Mouse (Mus musculus) embryo, embryonic 11 days (tissue): Measurements from ENCODE around the gene Tnxb.

Source experiments
- DNase-seq: peaks from one replicate; pipeline ENCODE4 v3.0.0-alpha.2; 2015

The Tnxb gene

DNA sequence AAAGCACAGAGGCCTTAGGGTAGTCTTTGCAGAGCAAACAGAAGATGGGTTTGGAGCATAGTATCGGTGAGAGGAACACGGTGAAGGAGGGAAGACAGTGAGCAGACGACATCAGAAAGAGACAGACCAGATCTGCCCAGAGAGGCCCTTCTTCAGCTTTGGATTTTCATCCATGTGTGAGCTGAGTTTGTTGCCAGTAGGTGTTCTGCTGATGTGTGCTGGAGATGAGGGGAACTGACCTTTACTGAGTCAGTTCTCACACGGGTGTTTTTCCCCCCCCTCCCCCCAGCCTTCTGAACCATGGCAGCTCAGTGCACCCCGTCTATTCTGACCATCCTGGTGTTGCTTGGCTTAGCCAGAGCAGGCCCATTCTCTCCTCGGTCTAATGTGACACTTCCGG lies at the start of gene Tnxb:
Gene Tnxb (plus strand): TSS at position 301 of the 400 bp plus-strand sequence.
- no peak for DNase-seq

DNA sequence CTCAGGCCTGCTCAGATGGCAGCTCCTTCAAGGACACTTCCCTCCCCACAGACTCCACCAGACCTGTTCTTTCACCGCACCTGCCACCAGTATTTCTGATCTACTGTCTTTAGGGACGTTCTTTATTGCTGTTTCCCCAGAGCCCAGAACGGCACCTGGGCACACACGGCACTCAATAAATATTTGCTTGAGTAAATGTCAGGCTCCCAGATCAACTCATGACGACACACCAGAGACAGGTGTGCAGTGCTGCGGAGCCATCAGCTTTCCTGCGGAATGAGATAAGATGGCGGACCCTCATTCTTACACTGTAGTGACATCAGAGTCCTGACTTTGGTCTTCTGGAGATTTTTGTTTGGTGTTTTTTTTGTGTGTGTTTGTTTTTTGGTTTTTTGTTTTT lies 49.3 kb upstream of the Tnxb start:
- no peak for DNase-seq

GRCm38 (mm10) chr17:34623161-34623560 lies 47.2 kb upstream of the Tnxb start:
- no peak for DNase-seq

DNA sequence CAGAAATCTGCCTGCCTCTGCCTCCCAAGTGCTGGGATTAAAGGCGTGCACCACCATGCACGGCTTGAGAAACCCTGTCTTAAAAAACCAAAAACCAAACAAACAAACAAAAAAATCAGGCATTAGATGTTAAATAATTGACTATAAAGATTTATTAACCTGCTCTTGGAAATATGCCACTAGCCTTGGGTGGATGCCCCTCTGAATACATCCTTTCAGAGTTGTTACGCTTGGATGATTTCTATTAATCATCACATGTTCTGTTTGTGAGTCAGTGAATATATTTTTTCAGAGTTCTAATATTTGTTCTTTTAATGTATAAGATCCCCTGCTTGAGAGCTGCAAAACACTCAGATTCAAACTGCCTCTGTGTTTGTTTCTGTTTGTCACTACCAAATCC lies 45.4 kb upstream of the Tnxb start:
- no peak for DNase-seq

GRCm38 (mm10) chr17:34626062-34626772 lies 44.1 kb upstream of the Tnxb start:
- no peak for DNase-seq

DNA sequence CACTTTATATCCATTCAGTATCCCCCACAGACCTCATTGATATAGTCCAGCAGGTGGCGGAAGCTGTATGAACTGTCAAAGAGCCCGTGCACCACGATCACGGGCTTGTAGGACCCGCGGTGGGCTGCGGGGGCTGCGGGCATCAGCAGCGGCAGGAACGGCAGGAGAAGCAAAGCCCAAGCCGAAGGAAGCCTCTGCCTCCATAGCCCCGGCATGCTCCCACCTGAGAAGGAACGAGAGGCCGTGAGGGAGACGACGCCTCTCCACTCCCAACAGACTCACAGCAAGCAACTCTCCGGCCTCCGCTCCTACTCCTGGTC lies 43.6 kb upstream of the Tnxb start:
- peak; percentile 82 for DNase-seq

GRCm38 (mm10) chr17:34627093-34627942 lies 43.0 kb upstream of the Tnxb start:
- DNase-seq, result peak; percentile 93

GRCm38 (mm10) chr17:34627943-34628643 lies 42.2 kb upstream of the Tnxb start, which contains the start of gene Ppt2:
Ppt2 (minus strand) TSS chr17:34628510.
- DNase-seq, result no peak

DNA sequence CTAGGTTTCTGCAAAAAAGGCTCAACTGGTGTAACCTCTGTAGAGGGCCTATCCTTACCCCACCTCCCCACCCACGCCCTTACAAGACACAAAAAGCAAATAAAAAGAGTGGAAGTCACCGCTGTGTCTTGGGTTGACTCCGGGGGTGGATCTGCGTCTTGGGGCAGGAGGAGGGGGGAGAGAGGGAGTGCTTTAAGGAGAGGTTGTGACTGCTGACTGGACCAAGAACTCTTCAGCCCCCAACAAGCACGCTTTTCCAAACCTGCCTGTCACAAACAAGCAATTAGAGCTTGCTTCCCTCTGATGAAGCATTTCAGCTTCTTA lies 41.7 kb upstream of the Tnxb start:
- no peak for DNase-seq

- DNase-seq, result peak; percentile 77
Measured at GRCm38 (mm10) chr17:34629221-34629751, 41.0 kb upstream of the Tnxb start, which contains the start of gene Prrt1. Prrt1 (plus strand) TSS chr17:34629533.

- no peak for DNase-seq
Measured at GRCm38 (mm10) chr17:34629796-34630603, 40.3 kb upstream of the Tnxb start.

DNA sequence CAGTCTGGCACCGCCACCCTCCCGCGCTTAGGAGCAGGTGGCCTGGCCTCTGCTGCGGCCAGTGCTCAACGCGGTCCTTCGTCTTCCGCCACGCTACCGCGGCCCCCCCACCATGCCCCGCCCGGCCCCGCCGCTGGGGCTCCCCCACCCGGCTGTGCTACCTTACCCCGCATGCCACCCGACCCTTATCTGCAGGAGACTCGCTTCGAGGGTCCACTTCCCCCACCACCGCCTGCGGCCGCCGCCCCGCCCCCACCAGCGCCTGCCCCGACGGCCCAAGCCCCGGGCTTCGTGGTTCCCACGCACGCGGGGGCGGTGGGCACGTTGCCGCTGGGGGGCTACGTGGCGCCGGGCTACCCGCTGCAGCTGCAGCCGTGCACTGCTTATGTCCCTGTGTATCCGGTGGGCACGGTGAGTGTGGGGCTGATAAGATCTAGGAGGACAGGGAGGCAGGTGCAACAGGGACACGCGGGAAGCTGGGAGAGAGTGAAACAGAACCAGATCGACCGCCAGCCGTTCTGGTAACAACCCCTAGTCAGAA lies 39.5 kb upstream of the Tnxb start:
- no peak for DNase-seq

DNA sequence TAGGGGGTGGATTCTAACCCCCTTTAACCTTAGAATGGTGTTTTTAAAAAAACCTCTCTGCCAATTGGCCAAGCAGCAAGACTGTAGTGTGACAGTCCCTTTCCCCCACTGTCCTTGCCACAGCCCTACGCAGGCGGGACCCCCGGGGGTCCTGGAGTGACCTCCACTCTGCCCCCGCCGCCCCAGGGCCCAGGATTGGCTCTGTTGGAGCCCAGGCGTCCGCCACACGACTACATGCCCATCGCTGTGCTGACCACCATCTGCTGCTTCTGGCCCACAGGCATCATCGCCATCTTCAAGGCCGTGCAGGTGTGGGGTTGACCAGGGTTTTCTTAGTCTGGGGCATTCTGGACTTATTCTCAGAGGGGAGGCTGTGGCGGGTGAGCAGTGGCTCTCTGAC lies 38.7 kb upstream of the Tnxb start:
- no peak for DNase-seq

- DNase-seq, result peak; percentile 63
Measured at GRCm38 (mm10) chr17:34632261-34632691, 38.1 kb upstream of the Tnxb start.

DNA sequence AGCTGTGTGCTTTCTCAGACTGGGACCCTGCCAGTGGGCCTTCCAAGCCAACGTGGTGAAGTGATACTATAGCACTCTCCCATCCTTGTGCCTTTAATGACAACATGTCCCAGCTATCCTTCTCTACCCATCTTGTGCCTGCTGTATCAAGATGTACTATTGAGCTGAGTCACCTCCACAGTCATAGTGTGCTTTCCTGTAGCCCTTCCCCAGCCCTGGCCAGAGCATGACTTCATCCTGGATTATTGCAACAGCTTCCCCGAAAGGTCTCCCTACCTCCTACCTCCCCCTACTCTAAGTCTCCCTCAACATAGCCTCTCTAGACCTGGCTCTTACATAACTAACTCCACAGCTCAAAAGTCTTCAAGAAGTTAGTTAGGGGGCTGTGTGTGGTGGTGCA lies 34.7 kb upstream of the Tnxb start:
- DNase-seq, result no peak

- no peak for DNase-seq
Measured at GRCm38 (mm10) chr17:34637459-34637858, 32.9 kb upstream of the Tnxb start.

- DNase-seq, result no peak
Measured at GRCm38 (mm10) chr17:34639461-34640255, 30.7 kb upstream of the Tnxb start.

- DNase-seq, result peak; percentile 74
Measured at GRCm38 (mm10) chr17:34640778-34641601, 29.3 kb upstream of the Tnxb start.

DNA sequence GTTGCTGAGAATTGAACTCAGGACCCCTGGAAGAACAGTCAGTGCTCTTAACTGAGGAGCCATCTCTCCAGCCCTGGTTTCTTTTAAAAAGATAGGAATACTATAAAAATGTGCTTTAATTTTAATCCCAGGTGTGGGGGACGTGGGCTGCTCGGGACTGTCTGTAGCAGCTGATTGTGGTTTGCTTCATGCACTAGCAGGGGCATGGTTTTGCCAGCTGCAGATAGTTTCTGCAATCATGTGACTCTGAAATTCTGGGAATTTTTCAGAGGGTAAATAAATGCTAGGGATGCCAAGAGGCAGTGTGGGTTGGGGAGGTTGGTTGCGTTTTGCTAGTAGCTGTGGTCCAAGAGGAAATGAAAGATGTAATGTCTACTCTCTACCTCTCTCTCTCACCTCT lies 28.4 kb upstream of the Tnxb start:
- no peak for DNase-seq

DNA sequence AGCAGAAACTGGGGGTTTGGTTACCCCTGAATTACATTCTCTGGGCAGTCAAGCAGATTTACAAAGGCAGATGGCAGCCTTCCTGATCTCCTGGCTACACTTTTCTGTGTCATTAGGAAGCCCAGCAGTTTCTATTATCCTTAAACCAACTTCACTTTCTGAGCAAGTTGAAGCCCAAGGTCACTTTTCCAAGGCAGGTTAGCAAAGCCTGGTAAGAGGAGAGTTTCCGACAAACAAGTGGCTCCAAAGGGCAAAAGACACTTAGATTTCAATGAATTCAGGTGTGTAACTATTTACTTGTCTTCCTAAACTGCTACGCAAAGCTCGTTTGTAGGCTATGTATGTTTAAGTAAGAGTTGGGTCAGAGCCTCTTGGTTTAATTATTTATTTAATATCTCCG lies 27.0 kb upstream of the Tnxb start:
- DNase-seq, result no peak

DNA sequence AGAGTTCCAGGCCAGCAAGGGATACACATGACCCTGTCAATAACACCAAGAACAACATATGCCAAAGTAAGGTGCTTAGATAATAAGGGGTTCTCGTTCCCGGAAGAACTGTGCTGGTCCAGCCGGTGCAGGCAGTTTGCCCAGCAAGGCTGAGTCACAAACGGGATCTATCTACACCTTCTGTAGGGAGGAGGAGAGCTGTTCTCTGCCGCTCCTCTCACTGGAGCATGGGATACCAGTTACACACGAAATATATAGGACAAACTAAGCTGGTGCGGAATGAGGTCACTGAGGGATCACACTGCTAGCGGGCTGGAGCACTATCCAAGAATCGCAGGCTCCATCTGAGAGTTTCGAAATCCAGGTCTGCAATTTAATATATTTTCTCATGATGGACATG lies 26.4 kb upstream of the Tnxb start:
- no peak for DNase-seq
